ENCODE assay signal across 25 mouse cellular contexts in genomic region chr6:64479884-64480283, GRCm38 (mm10).
"Had no signal": no experiment of that assay in that cellular context is flagged by ENCODE, and none has a peak within 500 bp of the region (broad histone marks: within the 10 kb centered on the region; RNA-seq: fewer than 3 reads in every experiment).

No protein-coding gene starts in this region.

- H3K27ac ChIP-seq: heart, adult 2 months; heart, embryonic 13.5 days; heart, embryonic 15.5 days; hindbrain, embryonic 15.5 days; kidney, embryonic 15.5 days; kidney, postnatal 0 days; limb, embryonic 13.5 days; limb, embryonic 15.5 days; liver, embryonic 12.5 days had no signal

- H3K9me3 ChIP-seq: heart, embryonic 13.5 days; heart, embryonic 15.5 days; hindbrain, embryonic 15.5 days; kidney, embryonic 15.5 days; limb, embryonic 13.5 days; limb, embryonic 15.5 days; liver, embryonic 12.5 days had no signal

- ATAC-seq: forebrain, postnatal 0 days; intestine, embryonic 16.5 days; liver, embryonic 12.5 days had no signal

- H3K4me1 ChIP-seq: heart, embryonic 13.5 days; heart, embryonic 15.5 days; kidney, embryonic 15.5 days; limb, embryonic 13.5 days; limb, embryonic 15.5 days; liver, embryonic 12.5 days had no signal

- H3K9ac ChIP-seq: forebrain, postnatal 0 days; heart, embryonic 13.5 days; heart, embryonic 15.5 days; hindbrain, embryonic 15.5 days; kidney, embryonic 15.5 days; limb, embryonic 13.5 days; limb, embryonic 15.5 days; liver, embryonic 12.5 days had no signal

- H3K4me2 ChIP-seq: heart, embryonic 11.5 days; heart, embryonic 13.5 days; heart, embryonic 15.5 days; hindbrain, embryonic 15.5 days; kidney, embryonic 15.5 days; limb, embryonic 13.5 days; limb, embryonic 15.5 days; liver, embryonic 12.5 days had no signal

- H3K27me3 ChIP-seq: heart, embryonic 13.5 days; heart, embryonic 15.5 days; hindbrain, embryonic 15.5 days; kidney, embryonic 15.5 days; limb, embryonic 13.5 days; limb, embryonic 15.5 days; liver, embryonic 12.5 days had no signal

- H3K36me3 ChIP-seq: heart, embryonic 13.5 days; heart, embryonic 15.5 days; hindbrain, embryonic 15.5 days; kidney, embryonic 15.5 days; limb, embryonic 13.5 days; limb, embryonic 15.5 days; liver, embryonic 12.5 days had no signal

- H3K4me3 ChIP-seq: heart, adult 2 months; heart, embryonic 13.5 days; heart, embryonic 15.5 days; hindbrain, embryonic 15.5 days; kidney, embryonic 15.5 days; limb, embryonic 13.5 days; limb, embryonic 15.5 days; liver, embryonic 12.5 days had no signal

- DNase-seq: forebrain, postnatal 0 days; gastrocnemius, postnatal 14 days; gastrocnemius, postnatal 36 days; heart, adult 11 months; heart, adult 2 months; heart, postnatal 14 days; heart, postnatal 36 days; kidney, adult 11 months; kidney, adult 2 months; kidney, adult 9 months; kidney, postnatal 14 days; kidney, postnatal 36 days; layer of hippocampus, adult 9-11 months; layer of hippocampus, postnatal 36 days; left cerebral cortex, postnatal 4 days had no signal
